Mouse (Mus musculus): Measurements from ENCODE around the gene Trim71.

Trim71 gene

GRCm38 (mm10) chr9:114563761-114564606, at the start of gene Trim71:
Gene Trim71, minus strand, starts transcription at chr9:114564369.
- DNase-seq (ENCODE audit: low read depth), result peak; percentile 35

DNA sequence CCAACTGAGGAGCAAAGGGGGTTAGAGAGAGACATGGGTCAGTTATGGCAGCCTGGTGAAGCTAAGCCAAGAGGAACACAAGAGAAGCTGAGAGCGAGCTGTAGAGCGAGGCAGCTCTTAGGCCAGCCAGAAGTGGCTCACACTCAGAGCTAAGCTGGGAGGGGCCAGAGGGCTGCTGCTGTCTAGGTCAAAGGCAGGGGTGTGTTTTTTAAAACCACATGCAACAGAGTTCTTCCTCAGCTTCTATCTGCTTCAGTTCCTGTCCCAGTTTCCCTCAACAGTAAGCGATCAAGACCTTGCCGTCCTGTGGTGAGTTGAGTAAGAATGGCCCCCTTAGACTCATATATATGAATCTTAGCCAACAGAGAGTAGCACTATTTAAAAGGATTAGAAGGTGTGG, 48.9 kb upstream of the Trim71 start:
- DNase-seq (ENCODE audit: low read depth), result peak; percentile 66

GRCm38 (mm10) chr9:114612566-114612965, 48.4 kb upstream of the Trim71 start:
- DNase-seq (ENCODE audit: low read depth), result peak; percentile 13

GRCm38 (mm10) chr9:114610266-114610665, 46.1 kb upstream of the Trim71 start:
- DNase-seq (ENCODE audit: low read depth), result no peak

DNA sequence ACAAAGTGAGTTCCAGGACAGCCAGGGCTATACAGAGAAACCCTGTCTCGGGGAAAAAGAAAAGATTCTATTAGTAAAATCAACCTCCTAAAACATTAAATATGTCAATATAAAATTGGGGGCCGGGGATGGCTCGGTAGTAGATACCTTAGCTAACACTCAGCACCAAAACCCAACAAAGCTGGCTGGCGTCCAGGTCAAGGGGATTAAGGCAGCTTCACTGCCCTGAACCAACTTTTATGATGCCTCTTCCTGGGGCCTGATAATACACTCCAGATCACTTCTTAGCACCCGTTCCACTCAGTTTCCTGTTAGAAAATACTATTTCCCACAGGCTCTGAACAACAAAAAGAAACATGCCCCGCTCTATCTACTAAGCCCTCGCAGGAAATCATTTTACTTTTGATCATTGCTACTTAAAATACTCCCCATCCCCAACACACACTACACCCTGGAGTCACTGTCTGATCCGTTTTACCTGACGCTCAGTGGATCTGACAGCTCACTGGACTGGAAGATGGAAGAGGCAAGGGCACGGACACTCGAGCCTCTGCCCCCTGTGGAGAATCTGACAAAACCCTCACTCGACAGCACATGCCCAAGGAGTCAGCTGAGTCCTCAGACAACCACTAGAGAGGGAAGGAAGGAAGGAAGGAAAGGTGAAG, 39.8 kb upstream of the Trim71 start:
- DNase-seq (ENCODE audit: low read depth), result peak; percentile 54

- DNase-seq (ENCODE audit: low read depth), result peak; percentile 48
These were observed 36.9 kb upstream of the Trim71 start for GRCm38 (mm10) chr9:114601096-114601495.

- DNase-seq (ENCODE audit: low read depth), result peak; percentile 26
These were observed 20.8 kb upstream of the Trim71 start for GRCm38 (mm10) chr9:114585017-114585345.

- DNase-seq (ENCODE audit: low read depth), result no peak
These were observed 20.2 kb upstream of the Trim71 start for GRCm38 (mm10) chr9:114584183-114585016.

- peak; percentile 65 for DNase-seq (ENCODE audit: low read depth)
These were observed 19.6 kb upstream of the Trim71 start for GRCm38 (mm10) chr9:114583812-114584182.

GRCm38 (mm10) chr9:114578646-114579045, 14.5 kb upstream of the Trim71 start:
- no peak for DNase-seq (ENCODE audit: low read depth)

GRCm38 (mm10) chr9:114576001-114576400, 11.8 kb upstream of the Trim71 start:
- no peak for DNase-seq (ENCODE audit: low read depth)

GRCm38 (mm10) chr9:114573528-114573927, 9.4 kb upstream of the Trim71 start:
- peak; percentile 47 for DNase-seq (ENCODE audit: low read depth)

DNA sequence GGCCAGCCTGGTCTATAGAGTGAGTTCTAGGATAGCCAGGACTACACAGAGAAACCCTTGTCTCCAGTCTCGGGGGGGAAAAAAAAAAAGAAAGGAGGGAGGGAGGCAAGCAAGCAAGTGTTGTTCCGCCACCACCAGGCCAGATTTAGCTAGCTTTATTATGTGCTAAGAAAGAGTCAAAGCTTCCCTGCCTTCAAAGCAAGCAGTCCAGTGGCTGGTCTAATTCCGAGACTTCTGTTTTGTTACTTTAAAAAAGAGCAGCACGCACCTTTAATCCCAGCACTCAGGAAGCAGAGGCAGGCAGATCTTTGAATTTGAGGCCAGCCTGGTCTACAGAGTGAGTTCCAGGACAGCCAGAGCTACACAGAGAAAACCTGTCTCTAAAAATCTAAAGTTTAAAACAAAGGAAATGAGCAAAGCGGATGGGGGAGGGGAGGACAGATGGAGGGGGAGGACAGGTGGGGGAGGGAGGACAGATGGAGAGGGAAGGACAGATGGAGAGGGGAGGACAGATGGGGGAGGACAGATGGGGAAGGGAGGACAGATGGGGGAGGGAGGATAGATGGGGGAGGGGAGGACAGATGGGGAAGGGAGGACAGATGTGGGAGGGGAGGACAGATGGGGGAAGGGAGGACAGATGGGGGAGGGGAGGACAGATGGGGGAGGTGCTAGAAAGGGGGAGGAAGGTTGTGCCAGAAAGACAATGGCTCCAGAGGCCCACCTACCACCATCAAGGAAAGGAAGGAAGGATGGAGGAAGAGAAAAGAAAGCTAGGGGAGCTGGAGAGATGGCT, 4.7 kb upstream of the Trim71 start:
- no peak for DNase-seq (ENCODE audit: low read depth)

DNA sequence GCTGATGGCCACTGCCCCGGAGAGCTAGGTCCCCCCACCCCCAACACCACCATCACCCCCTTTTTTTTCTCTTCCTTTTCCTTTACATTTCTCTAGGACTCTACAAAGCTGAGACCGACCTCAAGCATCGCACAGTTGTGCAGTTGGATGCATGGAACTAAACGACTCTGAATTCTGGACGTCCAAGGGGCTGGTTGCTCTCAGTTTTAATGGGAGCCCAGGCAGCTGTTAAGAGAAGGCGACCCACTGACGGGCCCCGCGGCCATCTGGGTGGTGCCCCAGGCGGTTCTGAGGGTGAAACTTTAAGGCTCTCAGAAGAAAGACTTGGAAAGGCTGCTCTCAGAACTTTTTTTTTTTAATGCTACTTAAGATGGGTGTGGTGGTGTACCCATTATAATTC, 498 bp upstream of the Trim71 start:
- DNase-seq (ENCODE audit: low read depth), result no peak

GRCm38 (mm10) chr9:114562919-114563751, 1.0 kb downstream of the Trim71 start:
- DNase-seq (ENCODE audit: low read depth), result peak; percentile 37

DNA sequence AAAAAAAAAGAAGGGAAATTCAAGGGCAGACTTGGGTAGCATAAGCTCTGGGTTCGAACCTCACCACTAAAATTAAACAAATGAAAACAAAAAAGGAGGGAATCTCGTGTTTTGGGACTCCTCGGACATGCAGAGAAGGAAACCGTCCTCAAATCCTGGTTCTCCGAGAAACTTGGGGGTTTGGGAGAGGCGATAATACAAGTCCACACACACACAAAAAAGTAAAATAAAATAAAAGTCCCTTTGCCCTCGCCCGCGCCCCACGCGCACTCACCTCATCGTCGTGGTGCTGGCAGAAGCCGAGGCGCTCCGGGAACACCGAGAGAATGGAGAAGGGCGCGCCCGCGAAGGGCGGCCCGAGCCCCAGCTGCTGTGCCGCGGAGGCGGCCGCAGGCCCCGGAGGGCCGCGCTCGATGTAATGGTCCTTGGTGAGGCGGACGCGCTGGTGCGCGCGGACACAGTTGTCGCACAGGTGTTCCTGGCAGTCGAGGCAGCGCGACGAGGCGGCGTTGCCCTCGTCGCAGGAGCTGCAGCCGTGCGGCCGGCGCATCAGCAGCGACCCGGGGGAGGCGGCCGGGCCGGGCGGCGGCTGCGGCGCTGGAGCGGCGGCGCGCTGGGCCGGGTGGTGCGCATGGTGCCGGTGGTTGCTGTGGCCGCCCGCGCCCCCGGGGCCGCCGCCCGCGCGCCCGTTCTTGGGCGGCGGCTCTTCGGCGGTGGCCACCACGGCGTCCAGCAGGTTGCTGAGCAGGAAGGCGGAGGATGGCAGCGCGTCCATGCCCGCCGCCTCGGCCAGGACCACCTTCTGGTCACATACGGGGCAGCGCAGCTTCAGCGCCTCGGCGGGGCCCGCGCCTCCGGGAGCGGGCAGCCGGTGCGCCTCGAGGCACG, 1.9 kb downstream of the Trim71 start:
- no peak for DNase-seq (ENCODE audit: low read depth)

- no peak for DNase-seq (ENCODE audit: low read depth)
These were observed 2.5 kb downstream of the Trim71 start for GRCm38 (mm10) chr9:114561671-114561971.

- no peak for DNase-seq (ENCODE audit: low read depth)
These were observed 3.1 kb downstream of the Trim71 start for GRCm38 (mm10) chr9:114560771-114561670.

GRCm38 (mm10) chr9:114560141-114560540, 4.0 kb downstream of the Trim71 start:
- no peak for DNase-seq (ENCODE audit: low read depth)
